Mouse (Mus musculus): ENCODE data around the gene Myo3b. TPM values are rescaled to one million over a fixed set of nuclear protein-coding genes. Genes with fewer than 3 reads are reported as not detected.

The Myo3b gene
- polyA plus RNA-seq, 1 experiment from 2014 or later, result 0.70 TPM

- Histone ChIP-seq H3K4me1 (replicated peaks; ENCODE audit: control insufficient read depth, insufficient read depth, low read length) (no peaks in the 10 kb centered on the region), H3K9me3 (ENCODE audit: control insufficient read depth, low read length) (no peaks in the 10 kb centered on the region), H3K4me2 (ENCODE audit: low read depth, low read length) (no peak overlapping the region), H3K4me3 (ENCODE audit: low read length) (no peak overlapping the region), H3K27ac (ENCODE audit: low read length) (no peak overlapping the region), H3K9ac (ENCODE audit: low read length) (no peak overlapping the region), H3K27me3 (ENCODE audit: control insufficient read depth, insufficient read depth, low read depth, low read length) (no peaks in the 10 kb centered on the region), H3K36me3 (ENCODE audit: control insufficient read depth, insufficient read depth, low read length) (no peaks in the 10 kb centered on the region)
- no peak for ATAC-seq (ENCODE audit: low read depth)
- WGBS, result 56% methylated on average over 3 of the region's 3 CpGs
Observed at GRCm38 (mm10) chr2:70166231-70166630, 127.3 kb downstream of the Myo3b start.

DNA sequence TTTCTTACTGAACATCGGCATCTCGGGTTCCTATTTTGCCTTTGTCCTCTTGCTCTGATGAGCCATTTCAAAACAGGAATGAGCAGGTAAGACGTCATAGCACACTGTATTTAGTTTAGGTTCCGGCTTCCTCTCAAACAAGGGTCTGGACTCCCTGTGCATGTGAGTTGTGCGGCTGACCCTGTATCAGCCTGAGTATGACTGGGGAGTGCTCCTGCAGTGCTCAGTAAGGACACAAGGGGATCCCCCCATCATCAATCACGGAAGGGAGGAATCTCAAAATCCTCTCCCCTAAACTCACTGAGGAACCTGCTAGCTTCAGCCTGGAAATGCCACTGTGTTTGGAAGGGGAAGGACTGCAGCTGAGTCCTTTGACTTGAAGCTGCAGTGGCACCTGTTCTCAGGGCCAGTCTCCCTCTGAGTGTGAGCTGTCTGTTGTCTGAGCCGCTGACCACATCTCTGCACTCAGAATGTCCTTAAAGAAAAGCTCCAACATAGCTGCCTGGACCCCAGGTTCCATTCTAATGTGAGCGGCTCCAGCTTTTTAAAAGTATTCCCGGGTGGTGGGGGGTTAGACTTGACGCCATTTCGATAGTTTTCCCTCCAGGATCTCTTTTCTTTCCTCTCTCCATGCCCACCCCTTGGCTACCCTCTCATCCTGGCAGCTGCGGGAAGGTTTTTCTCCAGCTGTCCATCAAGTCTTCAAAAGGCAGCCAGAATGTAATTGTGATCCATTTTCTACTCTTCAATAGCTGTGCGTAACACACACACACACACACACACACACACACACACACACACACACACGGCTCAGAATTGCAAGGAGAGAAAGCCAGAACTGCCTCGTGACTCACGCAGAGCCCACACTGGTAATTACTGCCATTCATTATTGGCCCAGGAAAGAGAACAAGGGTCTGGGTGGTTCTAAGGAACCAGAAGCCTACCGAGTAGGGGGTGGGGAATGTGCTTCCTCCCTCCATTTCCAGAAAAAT, 129.3 kb downstream of the Myo3b start:
- H3K9ac ChIP-seq (ENCODE audit: low read length), result no peak overlapping the region
- H3K4me3 ChIP-seq (ENCODE audit: low read length), result no peak overlapping the region
- WGBS, result 54% methylated on average over 17 of the region's 17 CpGs

DNA sequence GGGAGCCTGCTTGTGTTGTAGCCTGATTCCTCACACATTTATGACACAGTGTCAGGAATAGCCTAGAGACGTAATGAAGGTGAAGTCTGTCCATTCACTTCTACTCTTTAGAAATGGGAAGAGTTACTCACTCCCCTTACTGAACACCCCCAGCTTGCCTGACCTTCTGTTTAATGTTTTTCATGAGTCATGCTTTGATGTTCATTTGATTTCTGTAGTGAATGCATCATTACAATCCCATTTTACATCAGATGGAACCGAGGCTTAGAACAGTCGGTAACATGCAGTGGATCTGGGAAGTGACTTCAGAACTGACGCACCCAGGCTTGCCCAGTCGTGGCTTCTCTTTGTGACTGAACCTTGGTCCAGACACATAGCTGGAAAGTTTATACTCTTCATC, 131.5 kb downstream of the Myo3b start:
- no peak overlapping the region for H3K4me2 ChIP-seq (ENCODE audit: low read depth, low read length)
- H3K4me3 ChIP-seq (ENCODE audit: low read length), result no peak overlapping the region
- 87% methylated on average over 5 of the region's 5 CpGs for WGBS
- H3K27me3 ChIP-seq (ENCODE audit: control insufficient read depth, insufficient read depth, low read depth, low read length), result no peaks in the 10 kb centered on the region
- H3K36me3 ChIP-seq (ENCODE audit: control insufficient read depth, insufficient read depth, low read length), result no peaks in the 10 kb centered on the region
- no peak overlapping the region for H3K27ac ChIP-seq (ENCODE audit: low read length)
- H3K4me1 ChIP-seq (replicated peaks; ENCODE audit: control insufficient read depth, insufficient read depth, low read length), result no peaks in the 10 kb centered on the region
- H3K9ac ChIP-seq (ENCODE audit: low read length), result no peak overlapping the region
- H3K9me3 ChIP-seq (ENCODE audit: control insufficient read depth, low read length), result no peaks in the 10 kb centered on the region
- ATAC-seq (ENCODE audit: low read depth), result no peak

More for the DNA sequence above, 129.3 kb downstream of the Myo3b start:
- Histone ChIP-seq H3K4me2 (ENCODE audit: low read depth, low read length) (no peak overlapping the region), H3K4me1 (replicated peaks; ENCODE audit: control insufficient read depth, insufficient read depth, low read length) (no peaks in the 10 kb centered on the region), H3K9me3 (ENCODE audit: control insufficient read depth, low read length) (no peaks in the 10 kb centered on the region), H3K36me3 (ENCODE audit: control insufficient read depth, insufficient read depth, low read length) (no peaks in the 10 kb centered on the region), H3K27ac (ENCODE audit: low read length) (no peak overlapping the region), H3K27me3 (ENCODE audit: control insufficient read depth, insufficient read depth, low read depth, low read length) (no peaks in the 10 kb centered on the region)
- ATAC-seq (ENCODE audit: low read depth), result no peak

DNA sequence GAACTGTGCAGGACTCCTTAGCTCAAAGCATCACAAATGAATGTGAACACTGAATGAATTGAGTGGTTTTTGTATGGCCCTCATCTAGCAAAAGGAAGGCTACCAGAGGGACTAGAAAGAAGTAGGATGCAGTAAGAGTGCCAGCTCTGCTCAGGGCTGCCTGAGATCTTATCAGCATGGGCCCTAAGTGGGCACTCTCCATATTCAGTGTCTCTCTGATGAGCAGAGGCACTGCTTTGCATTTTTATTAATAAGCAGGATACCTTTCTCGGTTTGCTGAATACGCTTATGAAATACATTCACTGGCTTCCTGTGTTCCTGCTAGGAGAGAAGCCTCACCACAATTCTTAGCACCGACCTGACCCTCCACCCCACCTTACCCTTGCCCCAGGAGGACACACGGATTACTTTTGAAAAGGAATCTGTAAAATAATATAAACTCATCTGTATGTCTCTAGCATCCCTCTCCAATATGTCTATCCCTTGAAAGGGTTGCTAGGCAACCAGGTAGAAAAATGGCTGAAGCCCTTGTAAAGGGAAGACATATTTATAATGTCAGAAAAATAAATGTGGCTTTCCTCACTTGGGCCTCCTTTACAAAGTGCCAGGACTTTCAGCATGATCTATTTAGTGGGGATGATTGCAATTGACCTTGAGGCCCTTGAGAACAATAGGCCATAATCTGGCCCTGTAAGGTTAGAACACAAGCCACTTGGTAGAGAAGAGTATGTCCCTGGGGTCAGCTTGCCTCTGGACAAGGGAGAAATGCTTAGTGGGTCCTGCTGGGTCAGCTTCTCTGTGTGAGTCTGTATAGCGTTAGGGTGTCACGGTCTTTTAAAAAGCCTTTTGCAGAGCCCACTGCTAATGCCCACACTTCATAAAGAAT, 138.1 kb downstream of the Myo3b start:
- H3K9ac ChIP-seq (ENCODE audit: low read length), result no peak overlapping the region
- no peaks in the 10 kb centered on the region for H3K9me3 ChIP-seq (ENCODE audit: control insufficient read depth, low read length)
- no peaks in the 10 kb centered on the region for H3K36me3 ChIP-seq (ENCODE audit: control insufficient read depth, insufficient read depth, low read length)
- H3K27ac ChIP-seq (ENCODE audit: low read length), result no peak overlapping the region
- no peaks in the 10 kb centered on the region for H3K4me1 ChIP-seq (replicated peaks; ENCODE audit: control insufficient read depth, insufficient read depth, low read length)
- 76% methylated on average over 6 of the region's 6 CpGs for WGBS
- no peaks in the 10 kb centered on the region for H3K27me3 ChIP-seq (ENCODE audit: control insufficient read depth, insufficient read depth, low read depth, low read length)
- H3K4me2 ChIP-seq (ENCODE audit: low read depth, low read length), result no peak overlapping the region
- no peak for ATAC-seq (ENCODE audit: low read depth)
- H3K4me3 ChIP-seq (ENCODE audit: low read length), result no peak overlapping the region

GRCm38 (mm10) chr2:70177709-70178030, 138.7 kb downstream of the Myo3b start:
- Histone ChIP-seq H3K9ac (ENCODE audit: low read length) (no peak overlapping the region), H3K36me3 (ENCODE audit: control insufficient read depth, insufficient read depth, low read length) (no peaks in the 10 kb centered on the region), H3K27me3 (ENCODE audit: control insufficient read depth, insufficient read depth, low read depth, low read length) (no peaks in the 10 kb centered on the region), H3K27ac (ENCODE audit: low read length) (no peak overlapping the region), H3K4me2 (ENCODE audit: low read depth, low read length) (no peak overlapping the region), H3K4me3 (ENCODE audit: low read length) (no peak overlapping the region), H3K4me1 (replicated peaks; ENCODE audit: control insufficient read depth, insufficient read depth, low read length) (no peaks in the 10 kb centered on the region), H3K9me3 (ENCODE audit: control insufficient read depth, low read length) (no peaks in the 10 kb centered on the region)
- WGBS, result 88% methylated on average over 5 of the region's 5 CpGs
- no peak for ATAC-seq (ENCODE audit: low read depth)

DNA sequence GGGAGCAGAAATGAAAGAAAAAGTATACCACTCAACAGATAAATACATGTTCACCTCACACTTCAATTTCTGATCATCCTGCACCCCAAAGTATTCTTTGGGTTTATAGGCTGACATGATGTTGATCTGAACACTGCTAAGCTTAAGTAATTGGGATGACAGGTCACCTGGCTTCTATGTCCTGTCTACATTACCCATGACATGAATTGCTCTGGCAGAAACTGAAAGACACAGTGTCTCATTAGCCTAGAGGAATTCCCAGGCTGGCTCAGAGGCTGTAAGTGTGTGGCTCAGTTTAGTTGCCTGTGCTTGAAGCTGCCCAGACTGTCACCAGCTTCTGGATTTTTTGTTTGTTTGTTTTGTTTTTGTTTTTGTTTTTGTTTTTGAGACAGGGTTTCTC, 139.3 kb downstream of the Myo3b start:
- H3K36me3 ChIP-seq (ENCODE audit: control insufficient read depth, insufficient read depth, low read length), result no peaks in the 10 kb centered on the region

GRCm38 (mm10) chr2:70182150-70182670, 143.3 kb downstream of the Myo3b start:
- Histone ChIP-seq H3K27ac (ENCODE audit: low read length) (no peak overlapping the region), H3K4me3 (ENCODE audit: low read length) (no peak overlapping the region), H3K9me3 (ENCODE audit: control insufficient read depth, low read length) (no peaks in the 10 kb centered on the region), H3K36me3 (ENCODE audit: control insufficient read depth, insufficient read depth, low read length) (no peaks in the 10 kb centered on the region), H3K9ac (ENCODE audit: low read length) (no peak overlapping the region), H3K4me1 (replicated peaks; ENCODE audit: control insufficient read depth, insufficient read depth, low read length) (no peaks in the 10 kb centered on the region), H3K4me2 (ENCODE audit: low read depth, low read length) (no peak overlapping the region), H3K27me3 (ENCODE audit: control insufficient read depth, insufficient read depth, low read depth, low read length) (no peaks in the 10 kb centered on the region)
- WGBS, result 92% methylated on average over 8 of the region's 8 CpGs
- no peak for ATAC-seq (ENCODE audit: low read depth)

More for the DNA sequence above, 139.3 kb downstream of the Myo3b start:
- no peak overlapping the region for H3K4me2 ChIP-seq (ENCODE audit: low read depth, low read length)
- H3K27ac ChIP-seq (ENCODE audit: low read length), result no peak overlapping the region
- ATAC-seq (ENCODE audit: low read depth), result no peak
- H3K9ac ChIP-seq (ENCODE audit: low read length), result no peak overlapping the region
- H3K27me3 ChIP-seq (ENCODE audit: control insufficient read depth, insufficient read depth, low read depth, low read length), result no peaks in the 10 kb centered on the region
- H3K4me1 ChIP-seq (replicated peaks; ENCODE audit: control insufficient read depth, insufficient read depth, low read length), result no peaks in the 10 kb centered on the region
- no peaks in the 10 kb centered on the region for H3K9me3 ChIP-seq (ENCODE audit: control insufficient read depth, low read length)
- no peak overlapping the region for H3K4me3 ChIP-seq (ENCODE audit: low read length)

GRCm38 (mm10) chr2:70187040-70187439, 148.1 kb downstream of the Myo3b start:
- Histone ChIP-seq H3K4me3 (ENCODE audit: low read length) (no peak overlapping the region), H3K27me3 (ENCODE audit: control insufficient read depth, insufficient read depth, low read depth, low read length) (no peaks in the 10 kb centered on the region), H3K9ac (ENCODE audit: low read length) (no peak overlapping the region), H3K36me3 (ENCODE audit: control insufficient read depth, insufficient read depth, low read length) (no peaks in the 10 kb centered on the region), H3K4me2 (ENCODE audit: low read depth, low read length) (no peak overlapping the region), H3K4me1 (replicated peaks; ENCODE audit: control insufficient read depth, insufficient read depth, low read length) (no peaks in the 10 kb centered on the region), H3K27ac (ENCODE audit: low read length) (no peak overlapping the region), H3K9me3 (ENCODE audit: control insufficient read depth, low read length) (no peaks in the 10 kb centered on the region)
- no peak for ATAC-seq (ENCODE audit: low read depth)
- 58% methylated on average over 6 of the region's 6 CpGs for WGBS

Measured in lung, embryonic 16.5 days (tissue).